Mouse (Mus musculus) hindbrain, embryonic 13.5 days (tissue): ENCODE measurements at regions not wholly inside any gene's neighbourhood (a gene's known extent, or its start where the extent isn't known, plus 50 kb on each side); places are given as distances from the start of the nearest gene placed in this dataset.

Experiments used
- ATAC-seq: fragments of 200-750 bp; cut with Nextera tagmentation; 2 replicates; pipeline ENCODE4 v1.8.0; 2017; ENCODE audit warnings: moderate TSS enrichment; ENCODE audit not compliant: low FRiP score
- H3K27ac ChIP-seq: fragments of 300-500 bp; sonication (generic); 2 replicates; pipeline ENCODE4 v1.5.1; 2015; ENCODE audit warnings: inconsistent platforms, mild to moderate bottlenecking, moderate library complexity
- H3K27me3 ChIP-seq: fragments of 300-500 bp; sonication (generic); 2 replicates; pipeline ENCODE4 v1.6.1; 2015; ENCODE audit warnings: mild to moderate bottlenecking, inconsistent platforms
- H3K36me3 ChIP-seq: fragments of 300-500 bp; sonication (generic); 2 replicates; pipeline ENCODE4 v1.6.1; 2015; ENCODE audit warnings: mild to moderate bottlenecking, inconsistent platforms
- H3K4me1 ChIP-seq: fragments of 300-500 bp; sonication (generic); replicated peaks from 2 replicates; pipeline ENCODE4 v1.6.1; 2015; ENCODE audit warnings: inconsistent platforms
- H3K4me2 ChIP-seq: fragments of 300-500 bp; sonication (generic); 2 replicates; pipeline ENCODE4 v1.6.1; 2015; ENCODE audit warnings: inconsistent platforms, mild to moderate bottlenecking, moderate library complexity
- H3K4me3 ChIP-seq: fragments of 300-500 bp; sonication (generic); 2 replicates; pipeline ENCODE4 v1.5.1; 2015; ENCODE audit warnings: mild to moderate bottlenecking, inconsistent platforms
- H3K9ac ChIP-seq: fragments of 300-500 bp; sonication (generic); 2 replicates; pipeline ENCODE4 v1.6.1; 2015; ENCODE audit warnings: mild to moderate bottlenecking, inconsistent platforms
- H3K9me3 ChIP-seq: fragments of 300-500 bp; sonication (generic); 2 replicates; pipeline ENCODE4 v1.6.1; 2016; ENCODE audit warnings: inconsistent platforms
- WGBS: fragments of 180-500 bp; shearing (Covaris S2); methylation state at CpG from one replicate; pipeline ENCODE4 v1.1.7; 2015; 5-methylcytosine and 5-hydroxymethylcytosine counted together

DNA sequence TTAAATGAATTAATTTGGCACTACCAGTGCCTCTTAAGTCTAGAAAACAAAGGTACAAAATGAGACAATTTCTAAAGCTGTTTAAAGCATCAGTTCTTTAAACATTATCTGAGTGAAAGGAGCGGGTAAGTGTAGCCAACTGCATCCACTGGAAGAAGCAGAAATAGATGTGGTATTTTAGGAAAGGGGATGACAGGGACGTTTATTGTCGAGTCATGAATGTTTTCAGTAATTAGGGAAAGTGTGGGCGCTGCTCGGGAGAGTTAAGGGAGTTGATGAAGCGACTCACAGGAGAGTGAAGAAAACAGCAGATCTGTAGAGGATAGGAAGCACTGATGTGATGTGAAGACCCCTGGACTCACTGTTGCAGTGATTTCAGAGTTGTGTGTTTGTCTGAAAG, 68.1 kb upstream of the Ufm1 start:
- no peak for ATAC-seq
- WGBS = 83% methylated on average over 6 of the region's 6 CpGs
- Histone ChIP-seq H3K9me3 (no peaks in the 10 kb centered on the region), H3K27ac (no peak overlapping the region), H3K9ac (no peak overlapping the region), H3K4me1 (no peaks in the 10 kb centered on the region), H3K4me2 (no peak overlapping the region), H3K27me3 (no peaks in the 10 kb centered on the region), H3K4me3 (no peak overlapping the region), H3K36me3 (no peaks in the 10 kb centered on the region)

- WGBS = 92% methylated on average over 2 of the region's 2 CpGs
- ATAC-seq = no peak
- Histone ChIP-seq H3K4me1 (no peaks in the 10 kb centered on the region), H3K27ac (no peak overlapping the region), H3K4me2 (no peak overlapping the region), H3K4me3 (no peak overlapping the region), H3K36me3 (no peaks in the 10 kb centered on the region), H3K9me3 (no peaks in the 10 kb centered on the region), H3K27me3 (no peaks in the 10 kb centered on the region), H3K9ac (no peak overlapping the region)
These were observed 56.3 kb upstream of the Ufm1 start for GRCm38 (mm10) chr3:53919941-53920340.

- Histone ChIP-seq H3K9ac (no peak overlapping the region), H3K27ac (no peak overlapping the region), H3K27me3 (no peaks in the 10 kb centered on the region), H3K4me2 (no peak overlapping the region), H3K36me3 (no peaks in the 10 kb centered on the region), H3K9me3 (no peaks in the 10 kb centered on the region), H3K4me3 (no peak overlapping the region), H3K4me1 (no peaks in the 10 kb centered on the region)
- ATAC-seq = no peak
- WGBS = 81% methylated on average over 3 of the region's 3 CpGs
These were observed 55.9 kb upstream of the Ufm1 start for GRCm38 (mm10) chr3:53919541-53919940.

GRCm38 (mm10) chr3:53917960-53918359, 54.3 kb upstream of the Ufm1 start:
- no peak overlapping the region for H3K4me2 ChIP-seq
- H3K36me3 ChIP-seq = no peaks in the 10 kb centered on the region
- no peaks in the 10 kb centered on the region for H3K9me3 ChIP-seq
- H3K27ac ChIP-seq = no peak overlapping the region
- H3K4me1 ChIP-seq = no peaks in the 10 kb centered on the region
- WGBS = 96% methylated on average over 3 of the region's 3 CpGs
- no peaks in the 10 kb centered on the region for H3K27me3 ChIP-seq
- no peak overlapping the region for H3K9ac ChIP-seq
- H3K4me3 ChIP-seq = no peak overlapping the region
- ATAC-seq = no peak

GRCm38 (mm10) chr3:53913984-53914669, 50.5 kb upstream of the Ufm1 start:
- no peak overlapping the region for H3K4me3 ChIP-seq
- no peaks in the 10 kb centered on the region for H3K27me3 ChIP-seq
- H3K27ac ChIP-seq = no peak overlapping the region
- no peak overlapping the region for H3K9ac ChIP-seq
- no peaks in the 10 kb centered on the region for H3K36me3 ChIP-seq
- 85% methylated on average over 3 of the region's 3 CpGs for WGBS
- H3K9me3 ChIP-seq = no peaks in the 10 kb centered on the region
- no peak for ATAC-seq
- H3K4me1 ChIP-seq = no peaks in the 10 kb centered on the region
- no peak overlapping the region for H3K4me2 ChIP-seq
